Mouse (Mus musculus) embryo, embryonic 10 days (tissue): ENCODE measurements around the gene Fbxo36.

ENCODE experiments used
- DNase-seq: peaks from one replicate; pipeline ENCODE4 v3.0.0-alpha.2; 2015; ENCODE audit warnings: low spot score

The Fbxo36 gene

DNA sequence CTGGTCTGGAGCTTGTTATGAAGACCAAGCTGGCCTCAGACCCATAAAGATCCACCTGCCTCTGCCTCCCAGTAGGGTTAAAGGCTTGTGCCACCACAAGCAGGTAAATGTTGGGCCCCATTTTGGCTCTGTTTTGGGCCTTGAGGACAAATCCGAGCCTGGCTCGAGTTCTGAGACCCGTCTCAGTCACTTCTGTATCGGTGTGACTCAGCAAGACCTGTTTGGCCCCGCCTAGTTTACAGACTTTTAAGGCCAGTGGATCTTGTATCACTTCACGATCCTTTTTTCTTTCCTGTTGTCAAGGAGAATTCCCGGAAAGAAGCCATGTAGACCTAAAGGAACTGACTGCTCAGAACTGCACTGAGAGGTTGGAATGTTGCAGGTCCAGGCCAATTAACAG lies 50.9 kb downstream of the Fbxo36 start:
- no peak for DNase-seq

DNA sequence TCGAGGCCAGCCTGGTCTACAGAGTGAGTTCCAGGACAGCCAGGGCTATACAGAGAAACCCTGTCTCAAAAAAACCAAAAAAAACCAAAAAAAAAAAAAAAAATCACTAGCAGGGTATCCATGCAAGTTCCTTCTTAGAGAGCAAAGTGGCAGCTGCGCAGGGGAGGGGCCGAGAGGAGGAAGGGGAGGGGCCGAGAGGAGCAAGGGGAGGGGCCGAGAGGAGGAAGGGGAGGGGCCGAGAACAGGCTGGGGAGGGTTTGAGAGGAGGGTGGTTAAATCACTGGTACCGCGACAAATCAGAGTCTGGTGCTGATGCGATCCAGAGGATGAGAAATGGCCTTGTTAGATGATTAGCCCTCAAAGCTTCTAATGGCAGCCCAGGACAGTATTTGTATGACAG lies 52.1 kb downstream of the Fbxo36 start:
- DNase-seq, result no peak

DNA sequence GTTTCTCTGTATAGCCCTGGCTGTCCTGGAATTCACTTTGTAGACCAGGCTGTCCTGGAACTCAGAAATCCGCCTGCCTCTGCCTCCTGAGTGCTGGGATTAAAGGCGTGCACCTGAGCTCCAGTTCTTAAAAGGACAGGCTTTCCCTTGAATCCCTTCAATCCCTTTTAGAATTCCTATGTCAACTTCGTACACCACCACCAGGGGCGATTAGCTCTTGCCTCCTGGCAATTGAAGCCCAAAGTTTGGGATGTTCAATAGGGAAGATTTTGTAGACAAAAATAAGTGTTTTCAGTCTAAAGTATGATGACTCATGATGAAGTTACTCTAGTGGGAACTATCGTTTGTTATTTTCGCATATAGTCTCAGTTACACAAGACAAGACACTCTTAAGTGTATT lies 57.7 kb downstream of the Fbxo36 start:
- no peak for DNase-seq

- no peak for DNase-seq
Observed at GRCm38 (mm10) chr1:84899156-84899555, 59.5 kb downstream of the Fbxo36 start.

DNA sequence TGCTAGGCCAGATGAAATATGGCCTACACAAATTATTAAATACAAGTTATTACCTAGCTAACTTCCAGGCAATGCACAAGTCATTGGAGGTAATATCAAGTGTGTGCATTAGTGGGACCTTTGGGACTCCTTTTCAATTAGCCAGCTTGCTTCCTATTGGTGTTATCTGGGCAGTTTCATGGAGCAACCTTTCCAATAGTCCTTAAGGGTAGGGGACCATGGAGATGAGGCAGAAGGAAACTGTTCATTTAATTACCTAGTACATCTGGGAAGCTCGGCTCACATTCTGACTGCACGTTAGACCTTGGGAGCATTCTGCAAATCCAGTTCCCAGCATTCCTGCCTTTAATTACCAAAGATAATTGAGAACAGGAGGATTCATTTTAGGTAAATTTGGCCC lies 64.8 kb downstream of the Fbxo36 start:
- no peak for DNase-seq

DNA sequence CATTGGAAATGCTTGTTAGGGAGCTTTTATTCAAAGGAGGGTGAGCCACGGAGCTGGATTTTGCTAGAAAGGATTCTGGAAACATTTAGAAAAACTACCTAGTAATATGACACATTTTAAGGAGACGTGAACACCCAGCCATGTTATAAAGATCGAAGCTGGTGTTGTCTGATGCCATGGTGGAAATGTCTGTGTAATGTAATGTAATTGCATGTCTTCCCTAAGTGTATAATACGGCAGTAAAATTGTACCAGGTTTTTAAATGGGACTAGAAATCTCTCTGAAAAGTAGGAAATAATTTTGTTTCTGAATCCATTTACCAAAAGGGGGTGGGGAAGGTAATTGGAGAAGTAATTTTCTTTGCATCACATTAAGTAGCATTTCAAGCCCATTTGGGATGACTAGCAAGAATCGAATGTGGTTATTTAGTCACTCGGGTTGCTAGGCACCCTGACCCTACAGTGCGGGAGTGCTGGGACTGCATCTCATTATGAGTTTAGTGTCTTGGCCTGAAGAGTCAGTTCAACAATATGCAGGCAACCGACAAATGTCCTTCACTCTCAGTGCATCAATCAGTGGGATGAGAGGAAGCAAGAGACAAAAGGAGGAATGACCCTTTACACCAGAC lies 70.7 kb downstream of the Fbxo36 start:
- peak; percentile 36 for DNase-seq

DNA sequence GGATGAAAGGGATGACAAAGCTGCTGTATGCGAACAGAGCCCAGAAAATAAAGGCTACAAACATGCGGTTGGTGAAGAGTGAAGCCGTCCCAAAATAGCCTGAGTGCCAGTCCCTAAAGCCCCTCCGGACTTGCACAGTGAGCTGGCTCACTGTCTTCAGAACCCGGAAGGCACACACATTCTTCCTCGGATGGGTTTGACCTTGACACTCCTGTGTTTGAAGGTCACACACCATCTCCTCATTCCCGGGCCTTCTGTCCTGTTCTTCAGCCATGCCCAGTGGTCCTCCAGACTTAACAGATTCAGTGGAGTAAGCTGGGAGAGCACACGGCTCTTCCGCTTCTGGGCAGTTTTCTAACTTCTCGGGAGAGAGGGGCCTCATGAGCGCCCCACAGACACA lies 72.9 kb downstream of the Fbxo36 start:
- no peak for DNase-seq

DNA sequence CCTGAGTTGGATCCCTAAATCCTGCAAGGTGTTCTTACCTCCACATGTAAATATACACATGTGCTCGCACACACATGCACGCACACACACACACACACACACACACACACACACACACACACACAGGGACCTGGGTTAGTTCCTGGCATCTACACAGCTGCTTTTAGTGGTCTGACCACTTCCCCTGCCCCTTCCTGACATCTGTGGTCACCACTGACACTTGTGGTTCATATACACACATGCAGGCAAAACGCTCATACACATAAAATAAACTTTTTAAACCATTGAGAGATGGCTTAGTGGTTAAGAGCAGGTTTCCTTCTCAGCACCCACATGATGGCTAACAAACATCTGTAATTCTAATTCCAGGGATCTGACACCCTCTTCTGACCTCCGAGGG lies 75.4 kb downstream of the Fbxo36 start:
- DNase-seq, result no peak

DNA sequence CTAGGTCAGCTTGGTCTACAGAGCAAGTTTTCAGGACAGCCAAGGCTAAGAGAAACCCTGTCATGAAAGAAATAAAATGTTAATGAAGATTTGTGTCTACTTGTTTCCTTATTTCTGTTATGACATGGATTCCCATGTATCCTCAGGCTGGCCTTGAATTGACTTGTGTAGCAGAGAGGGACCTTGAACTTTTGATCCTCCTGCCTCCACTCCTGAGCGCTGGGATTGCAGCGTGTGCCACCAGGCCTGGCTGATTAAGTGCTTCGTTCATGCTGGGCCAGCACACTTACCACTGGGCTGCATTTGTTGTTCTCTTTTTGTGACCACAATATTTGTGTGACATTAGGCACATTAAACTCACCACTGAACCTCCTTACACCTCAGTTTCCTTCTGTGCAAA lies 79.2 kb downstream of the Fbxo36 start:
- no peak for DNase-seq

- DNase-seq, result no peak
Observed at GRCm38 (mm10) chr1:84923432-84923831, 83.8 kb downstream of the Fbxo36 start.

GRCm38 (mm10) chr1:84924134-84924533 lies 84.5 kb downstream of the Fbxo36 start:
- no peak for DNase-seq

DNA sequence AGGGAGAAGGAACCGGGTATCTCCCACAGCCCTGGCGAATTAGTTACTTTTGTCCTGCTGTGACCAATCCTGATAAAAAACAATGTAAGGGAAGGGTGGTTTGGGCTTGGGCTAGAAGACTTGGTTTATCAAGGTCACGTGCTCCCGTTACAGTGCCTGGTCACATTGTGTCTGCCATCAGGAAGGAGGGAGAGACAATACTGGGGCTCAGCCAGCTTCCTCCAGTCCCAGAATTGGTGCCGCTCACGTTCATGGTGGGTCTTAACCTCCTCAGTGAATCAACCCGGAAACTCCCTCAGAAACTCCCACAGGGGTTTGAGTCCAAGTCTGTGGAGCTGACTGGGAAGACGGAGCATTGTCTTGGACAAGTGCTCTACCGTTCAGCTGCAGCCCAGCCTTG lies 86.0 kb downstream of the Fbxo36 start:
- DNase-seq, result no peak

GRCm38 (mm10) chr1:84933472-84934150 lies 94.0 kb downstream of the Fbxo36 start:
- peak; percentile 88 for DNase-seq

- DNase-seq, result peak; percentile 36
Observed at GRCm38 (mm10) chr1:84934151-84934502, 94.5 kb downstream of the Fbxo36 start.

- DNase-seq, result peak; percentile 64
Observed at GRCm38 (mm10) chr1:84934503-84935333, 95.1 kb downstream of the Fbxo36 start, which contains the start of gene Slc16a14. TSS of gene Slc16a14 (minus strand) at chr1:84935134.

DNA sequence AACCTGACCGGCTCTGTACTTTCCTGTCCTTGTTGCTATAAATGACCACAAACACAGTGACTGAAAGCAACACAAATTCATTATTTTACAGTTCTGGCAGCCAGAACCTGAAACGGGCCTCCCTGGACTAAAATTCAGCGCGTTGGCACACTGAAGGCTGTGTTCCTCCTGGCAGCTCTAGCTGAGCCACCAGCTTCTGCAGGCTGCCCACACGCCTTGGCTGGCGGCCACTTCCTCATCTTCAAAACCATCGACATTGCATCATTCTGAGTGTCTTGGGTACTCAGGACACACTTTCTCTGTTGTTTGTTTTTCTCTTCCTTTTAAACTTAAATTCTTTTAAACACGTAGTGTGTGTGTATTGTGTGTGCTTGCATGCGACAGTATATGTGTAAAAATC lies 96.0 kb downstream of the Fbxo36 start:
- DNase-seq, result no peak

DNA sequence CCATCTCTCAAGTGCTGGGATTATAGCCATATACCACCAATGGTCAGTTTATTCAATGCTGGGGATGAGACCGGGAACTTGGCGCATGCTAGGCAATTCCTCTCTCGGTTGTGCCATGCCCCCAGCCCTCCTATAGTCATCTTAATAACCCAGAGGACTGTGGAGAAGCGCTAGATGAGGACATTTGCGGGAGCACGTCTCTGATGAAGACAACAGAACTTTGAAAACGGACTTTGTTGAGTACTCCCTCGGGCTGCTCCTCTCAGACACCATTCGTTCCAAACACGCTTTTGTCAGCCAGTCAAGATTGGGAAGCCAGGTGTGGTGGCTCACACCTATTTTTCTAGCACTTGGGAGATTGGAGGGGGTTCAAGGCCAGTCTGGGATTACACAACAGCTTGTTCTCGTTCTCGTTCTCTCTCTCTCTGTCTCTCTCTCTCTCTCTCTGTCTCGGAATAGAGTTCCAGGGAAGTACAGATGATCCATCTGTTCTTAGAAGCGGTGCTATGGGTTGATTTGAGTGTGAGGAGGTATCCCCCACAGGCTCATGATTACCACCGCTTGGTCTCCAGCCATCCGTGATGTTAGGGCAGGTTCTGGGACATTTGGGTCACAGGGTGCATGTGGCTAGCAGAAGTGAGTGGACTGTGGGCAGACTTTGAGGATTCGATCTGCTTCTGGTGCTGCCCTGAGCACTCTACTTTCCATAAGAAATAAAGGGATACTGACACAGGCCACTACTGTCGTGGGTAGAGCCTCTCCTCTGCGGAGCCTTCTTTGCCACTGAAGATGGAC lies 97.3 kb downstream of the Fbxo36 start:
- no peak for DNase-seq

DNA sequence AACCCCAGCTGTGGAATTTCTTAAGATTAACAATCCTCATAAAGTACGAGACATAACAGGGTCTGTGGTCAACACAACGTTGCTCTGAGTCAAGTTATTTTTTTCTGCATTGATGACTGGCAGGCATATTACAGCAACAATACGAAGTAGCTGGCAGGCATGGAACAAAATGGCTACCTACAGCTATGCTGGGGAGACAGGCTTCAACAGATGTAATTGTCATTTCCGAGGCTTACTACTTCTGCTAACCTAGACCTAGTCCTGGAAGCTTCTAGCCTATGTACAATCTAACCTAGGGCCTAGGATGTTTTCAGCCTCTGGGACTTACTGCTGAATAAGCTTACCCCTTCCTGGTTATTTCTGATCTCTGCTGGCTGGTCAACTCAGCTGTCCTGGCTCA lies 99.8 kb downstream of the Fbxo36 start:
- DNase-seq, result no peak

GRCm38 (mm10) chr1:84940322-84940721 lies 100.7 kb downstream of the Fbxo36 start:
- DNase-seq, result no peak

DNA sequence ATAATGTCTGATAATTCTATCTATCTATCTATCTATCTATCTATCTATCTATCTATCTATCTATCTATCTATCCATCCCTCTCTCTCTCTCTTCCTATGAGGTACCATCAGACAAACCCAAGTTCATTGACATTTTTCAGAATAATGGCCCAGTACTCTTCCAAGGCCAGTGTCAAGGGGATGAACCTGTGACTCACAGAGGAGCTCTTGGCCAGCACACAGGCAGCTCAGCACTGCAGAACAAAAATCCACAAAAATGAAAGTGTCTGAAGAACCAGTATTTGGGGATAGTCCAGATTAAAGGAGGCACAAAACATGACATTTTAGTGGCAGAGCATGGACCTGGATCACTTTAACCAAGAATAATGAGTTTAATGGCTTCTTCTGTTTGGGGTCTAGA lies 103.0 kb downstream of the Fbxo36 start:
- DNase-seq, result no peak

GRCm38 (mm10) chr1:84943549-84943948 lies 103.9 kb downstream of the Fbxo36 start:
- DNase-seq, result no peak

DNA sequence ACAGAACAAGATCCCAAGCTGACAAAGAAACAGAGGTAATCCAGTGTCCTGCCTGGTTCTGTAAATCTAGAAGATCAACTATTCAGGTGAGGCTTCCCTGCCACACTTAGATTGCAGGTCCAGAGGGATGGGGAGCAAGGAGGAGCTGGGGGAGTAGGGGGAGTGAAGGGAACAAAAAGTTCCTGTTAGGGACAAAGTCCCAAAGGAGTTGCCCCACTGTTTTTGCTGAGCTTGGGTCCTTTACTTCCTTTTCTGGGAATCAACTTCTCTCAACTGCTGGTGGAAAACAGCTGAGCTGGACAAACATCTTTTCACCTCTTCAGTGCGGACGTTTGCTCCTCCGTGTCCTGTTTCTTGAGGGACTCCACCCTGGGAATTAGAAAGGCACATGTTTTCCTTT lies 106.3 kb downstream of the Fbxo36 start:
- DNase-seq, result no peak
